Mouse (Mus musculus) cerebellum, adult 11-12 months (tissue): ENCODE results near the gene Erbb4.
"Not testable (repeated sequence)": the region's sequence is repeated elsewhere in the genome, so short reads cannot be mapped to it uniquely, and the experiment has no call there.

ENCODE experiments used
- DNase-seq: peaks from one replicate; pipeline ENCODE4 v3.0.0; 2022

Gene Erbb4

DNA sequence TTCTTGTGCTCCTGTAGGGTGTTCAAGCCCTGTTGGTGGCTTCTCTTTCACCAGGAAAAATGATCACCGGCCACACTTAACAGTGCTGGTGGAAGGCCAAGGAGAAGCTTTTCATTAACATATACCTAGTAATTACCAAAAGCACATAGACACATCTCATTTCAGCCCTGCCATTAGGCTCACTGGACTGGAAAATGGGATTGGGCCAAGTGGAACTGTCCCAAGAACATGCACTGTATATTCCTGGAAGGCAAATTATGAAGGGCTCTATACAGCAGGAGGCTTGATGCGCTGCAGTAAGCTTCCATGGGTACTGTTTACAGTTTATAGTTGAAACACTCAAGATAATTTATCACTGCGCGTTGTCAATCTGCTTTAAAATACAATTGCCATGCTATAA, 248.4 kb downstream of the Erbb4 start:
- peak; percentile 11 for DNase-seq

DNA sequence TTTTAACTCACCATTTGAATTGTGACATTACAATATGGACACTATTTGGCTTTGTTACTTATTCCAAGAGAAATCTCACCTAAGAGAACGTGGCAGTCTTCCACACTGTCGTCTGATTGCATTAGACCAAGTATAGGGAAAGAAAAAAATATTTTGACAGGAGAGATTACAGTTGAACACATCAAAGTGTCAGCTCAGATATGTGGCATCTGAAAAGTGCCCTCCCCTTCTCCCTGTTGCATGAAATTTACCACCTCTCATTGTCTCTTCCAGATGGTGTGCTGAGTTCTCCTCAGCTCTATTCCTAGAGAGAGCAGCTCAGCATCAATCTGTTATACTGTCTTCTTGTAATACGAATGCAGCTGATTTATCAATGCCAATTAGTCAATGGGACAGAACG, 268.5 kb downstream of the Erbb4 start:
- no peak for DNase-seq

DNA sequence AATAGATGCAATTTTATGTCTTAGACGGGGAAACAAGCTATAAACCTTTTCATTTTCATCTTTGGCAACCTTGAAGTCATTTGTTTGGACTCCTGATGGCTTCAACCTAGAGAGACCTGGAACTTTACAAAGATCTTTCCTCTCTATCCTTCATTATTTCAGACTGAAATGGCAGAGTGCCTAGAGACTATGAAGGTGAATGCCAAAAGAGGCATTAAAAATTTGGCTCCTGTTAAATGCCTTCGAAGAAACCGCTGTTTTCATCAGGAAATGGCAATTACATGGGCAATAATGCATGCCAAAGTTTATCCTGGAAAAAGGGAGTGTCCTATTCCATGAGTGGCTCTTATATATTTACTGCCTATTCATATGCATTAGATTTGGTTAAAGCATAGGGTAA, 273.2 kb downstream of the Erbb4 start:
- no peak for DNase-seq

DNA sequence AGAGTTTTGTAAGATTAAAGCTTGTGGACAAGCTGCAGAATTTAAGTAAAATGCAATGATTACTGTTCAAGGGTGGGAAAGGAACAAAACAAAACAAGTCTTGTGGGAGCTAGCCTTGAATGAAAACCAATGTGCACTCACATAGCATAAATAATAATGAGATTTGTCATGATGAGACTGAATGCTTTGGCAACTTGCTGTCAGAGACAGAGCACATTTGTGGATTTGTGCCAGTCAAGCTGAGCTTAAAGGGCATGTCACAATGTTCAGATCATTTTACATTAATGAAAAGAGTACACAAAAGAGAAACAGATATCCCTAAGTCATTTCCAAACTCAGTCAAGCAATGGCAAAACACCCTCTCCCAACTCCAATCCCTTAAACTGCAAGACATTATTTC, 275.8 kb downstream of the Erbb4 start:
- DNase-seq, result no peak

DNA sequence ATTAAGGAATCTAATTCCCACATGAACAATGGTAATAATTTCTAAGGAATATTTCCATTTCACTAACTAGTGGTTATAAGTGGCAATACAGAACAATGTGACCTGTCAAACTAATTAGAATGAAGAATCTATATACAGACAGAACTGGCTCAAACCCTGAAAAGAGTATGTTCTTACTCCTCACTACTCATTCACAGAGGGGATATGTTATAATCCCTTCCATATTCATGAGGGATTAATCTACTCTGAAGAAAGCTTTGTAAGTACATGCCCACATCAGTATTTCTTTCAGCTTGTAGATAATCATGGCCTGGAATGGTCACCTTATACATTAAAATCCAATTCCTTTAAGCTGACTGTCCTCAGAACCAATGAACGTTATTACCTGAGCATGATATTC, 276.3 kb downstream of the Erbb4 start:
- DNase-seq, result no peak

DNA sequence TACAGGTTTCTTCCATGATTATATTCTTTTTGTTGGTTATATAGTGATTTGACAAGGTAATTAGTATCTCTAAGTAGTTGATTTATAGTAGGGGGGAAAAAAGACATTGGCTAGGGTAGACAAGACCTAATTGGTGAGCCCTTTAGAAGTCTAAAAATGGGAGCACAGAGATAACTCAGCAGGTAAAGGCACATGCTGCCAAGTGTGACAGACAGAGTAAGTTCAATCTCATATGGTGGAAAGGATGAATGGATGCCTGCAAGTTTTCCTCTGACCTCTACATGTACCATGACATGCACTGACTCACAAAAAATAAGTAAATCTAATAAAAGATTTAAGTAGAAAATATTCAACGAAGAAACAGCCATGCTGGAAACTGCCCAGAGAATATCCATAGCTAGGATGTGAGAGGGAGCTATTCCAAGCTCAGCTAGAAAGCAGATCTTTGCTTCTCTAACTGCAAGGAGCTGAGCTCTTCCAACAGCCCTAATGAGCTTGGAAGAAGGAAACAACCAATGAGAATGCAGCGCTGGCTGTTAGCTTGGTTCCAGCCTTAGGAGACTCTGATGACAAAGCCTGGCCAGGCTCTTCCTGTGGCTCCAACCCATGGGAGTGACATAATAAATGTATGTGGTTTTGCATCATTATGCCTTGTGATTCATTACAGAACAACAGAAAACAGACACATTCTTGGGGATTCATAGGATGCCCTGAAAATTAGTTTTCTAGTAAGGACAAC, 277.2 kb downstream of the Erbb4 start:
- DNase-seq, result no peak

DNA sequence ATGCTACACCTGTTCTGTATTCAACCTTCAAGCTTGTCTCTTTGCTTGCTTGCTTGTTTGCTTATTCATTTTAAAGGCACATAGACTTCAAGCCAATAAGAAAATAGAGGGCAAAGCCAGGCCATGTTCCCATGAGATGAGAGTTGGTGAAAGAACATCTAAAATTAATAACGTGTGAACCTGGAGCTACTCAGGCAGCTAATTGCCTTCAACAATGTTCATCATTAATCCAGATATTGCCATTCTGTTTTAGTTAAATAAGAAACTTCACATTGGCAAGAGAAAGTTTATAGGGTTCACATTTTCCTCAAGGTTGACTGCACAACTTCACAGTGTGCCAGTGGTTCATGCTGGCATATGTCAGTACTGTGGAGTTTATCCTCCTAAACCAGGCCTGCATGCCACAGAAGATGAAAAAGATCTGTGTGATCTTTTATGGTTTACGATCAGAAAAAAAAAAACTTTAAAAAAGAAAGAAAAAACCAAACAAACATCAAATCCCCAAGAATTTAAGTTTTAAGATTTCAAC, 284.7 kb downstream of the Erbb4 start:
- DNase-seq, result no peak

DNA sequence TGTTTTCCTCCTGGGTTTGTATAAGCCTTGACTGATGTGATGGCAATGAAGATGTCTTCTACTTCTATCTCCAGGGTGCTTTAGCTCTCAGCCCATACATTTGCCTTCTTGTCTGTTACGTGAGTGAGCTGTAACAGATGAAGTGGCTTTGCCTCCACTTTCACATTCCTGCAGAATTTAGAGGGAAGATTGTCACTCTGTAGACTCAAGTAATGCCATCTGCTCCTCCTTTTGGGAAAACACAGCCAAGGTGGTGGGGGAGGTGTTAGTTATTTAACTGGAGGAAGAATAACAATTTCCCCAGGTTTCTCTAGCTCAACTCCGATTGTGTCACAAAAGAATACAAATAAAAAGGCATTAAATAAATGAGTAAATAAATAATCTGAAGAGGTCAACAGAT, 301.1 kb downstream of the Erbb4 start:
- peak; percentile 26 for DNase-seq

DNA sequence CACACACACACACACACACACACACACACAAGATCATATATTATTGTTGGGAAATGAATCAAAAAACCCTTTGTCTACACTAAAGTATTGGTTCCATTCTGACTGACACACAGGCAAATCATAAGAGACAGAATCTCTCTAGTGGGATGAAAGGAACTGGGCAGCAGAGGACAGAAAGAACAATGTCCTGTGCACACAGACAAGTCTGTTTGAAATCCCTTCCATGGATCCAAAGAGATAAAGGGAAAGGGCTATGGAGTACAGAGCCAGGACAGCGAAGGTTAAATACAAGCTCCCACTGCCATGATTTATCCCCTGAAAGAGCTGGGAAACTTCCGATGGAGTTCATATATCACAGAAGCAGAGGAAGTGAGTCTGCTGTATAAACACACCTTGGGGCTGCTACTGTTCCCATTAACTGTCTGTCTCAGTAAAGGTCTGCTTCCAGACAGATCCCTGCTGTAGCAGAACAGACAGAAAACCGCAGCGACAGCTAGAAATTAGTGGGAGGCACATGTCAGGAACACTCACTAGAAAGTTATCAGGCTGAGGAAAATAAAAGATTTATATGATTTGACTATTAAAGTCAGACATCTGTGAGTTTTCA, 320.3 kb downstream of the Erbb4 start:
- DNase-seq, result no peak

DNA sequence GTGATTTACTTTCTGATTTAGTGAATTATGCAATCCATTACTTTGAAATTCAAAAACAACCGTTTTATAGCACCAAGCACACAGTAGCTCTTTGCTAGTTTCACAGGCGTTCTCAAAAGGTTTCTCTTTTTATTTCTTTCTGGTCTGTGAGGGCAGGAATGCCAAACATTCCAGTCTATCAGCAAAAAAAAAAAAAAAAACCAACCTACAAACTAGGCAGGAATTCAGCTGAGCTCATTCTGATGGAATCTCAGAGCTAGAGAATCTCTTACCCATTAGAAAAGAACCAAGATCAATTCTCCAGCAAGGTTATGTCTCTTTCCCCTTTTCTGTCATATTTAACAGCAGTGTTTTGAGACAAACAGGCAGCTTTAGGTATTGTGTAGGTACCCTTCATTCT, 327.2 kb downstream of the Erbb4 start:
- DNase-seq, result no peak

DNA sequence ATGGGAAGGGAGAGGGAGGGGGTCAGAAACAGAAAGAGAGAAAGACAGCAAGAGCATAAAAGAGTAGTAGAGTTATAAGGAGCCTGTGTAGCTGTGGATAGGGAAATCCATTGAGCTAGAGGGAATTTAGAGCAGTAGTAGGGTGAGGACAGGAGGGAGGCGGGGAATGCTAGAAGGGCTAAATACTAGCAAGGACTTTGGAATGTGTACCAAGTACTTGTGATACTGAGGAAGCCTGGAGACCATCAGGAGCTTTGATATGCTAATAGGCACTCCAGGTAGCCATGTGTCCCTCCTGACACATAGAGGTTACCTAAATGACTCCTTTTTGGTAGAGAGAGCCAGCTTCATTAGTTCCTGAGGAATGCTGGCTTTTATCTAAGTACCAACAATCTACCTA, 327.8 kb downstream of the Erbb4 start:
- no peak for DNase-seq

DNA sequence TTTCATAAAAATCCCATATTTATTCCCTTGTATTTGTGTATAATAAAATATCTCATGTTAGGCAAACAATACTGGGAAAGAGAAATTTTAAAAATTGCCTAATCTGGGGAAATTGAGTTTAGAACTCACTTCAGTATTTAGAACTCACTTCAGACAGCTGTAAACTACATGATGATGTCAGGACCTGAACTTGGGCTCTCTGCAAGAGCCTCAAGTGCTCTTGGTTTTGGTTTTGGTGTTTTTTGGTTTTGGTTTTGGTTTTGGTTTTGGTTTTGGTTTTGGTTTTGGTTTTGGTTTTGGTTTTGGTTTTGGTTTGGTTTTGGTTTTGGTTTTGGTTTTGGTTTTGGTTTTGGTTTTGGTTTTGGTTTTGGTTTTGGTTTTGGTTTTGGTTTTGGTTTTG, 341.8 kb downstream of the Erbb4 start:
- DNase-seq, result not testable (repeated sequence)

DNA sequence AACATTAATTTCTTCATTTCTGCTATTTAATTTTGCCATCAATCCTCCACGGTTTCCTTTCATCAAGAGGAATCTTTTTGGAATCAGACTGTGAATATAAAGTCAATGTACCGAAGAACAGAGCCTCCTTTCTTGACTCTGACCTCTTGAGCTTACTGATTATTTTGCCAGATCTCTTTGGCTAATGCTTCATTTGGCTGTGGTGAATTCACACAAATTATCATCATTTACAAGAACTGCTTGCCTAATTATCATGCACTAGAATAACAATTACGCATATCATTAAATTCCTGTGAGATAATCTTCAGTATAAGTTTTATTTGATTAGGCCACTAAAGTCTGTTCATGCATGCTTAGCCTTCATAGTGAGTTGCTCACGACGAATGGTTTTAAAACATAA, 345.4 kb downstream of the Erbb4 start:
- no peak for DNase-seq

DNA sequence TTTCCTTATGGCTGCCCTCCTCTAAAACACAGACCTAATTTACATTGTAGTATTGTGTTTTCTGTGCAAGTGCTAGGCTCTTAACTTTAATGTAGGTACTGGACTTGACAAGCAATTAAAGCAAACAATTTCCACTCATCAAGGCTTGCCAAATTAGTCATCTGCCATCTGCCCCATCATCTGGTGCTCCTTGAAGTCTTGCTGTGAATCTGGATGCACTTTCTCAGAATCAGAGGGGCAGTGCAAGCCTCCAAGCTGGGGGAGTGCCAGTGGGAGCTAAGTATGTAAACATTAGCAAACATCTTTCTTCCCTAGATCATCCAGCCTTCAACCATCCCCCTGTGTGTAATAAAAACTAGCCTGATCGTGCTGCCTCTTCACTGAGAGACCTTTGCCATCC, 358.9 kb downstream of the Erbb4 start:
- DNase-seq, result peak; percentile 90

DNA sequence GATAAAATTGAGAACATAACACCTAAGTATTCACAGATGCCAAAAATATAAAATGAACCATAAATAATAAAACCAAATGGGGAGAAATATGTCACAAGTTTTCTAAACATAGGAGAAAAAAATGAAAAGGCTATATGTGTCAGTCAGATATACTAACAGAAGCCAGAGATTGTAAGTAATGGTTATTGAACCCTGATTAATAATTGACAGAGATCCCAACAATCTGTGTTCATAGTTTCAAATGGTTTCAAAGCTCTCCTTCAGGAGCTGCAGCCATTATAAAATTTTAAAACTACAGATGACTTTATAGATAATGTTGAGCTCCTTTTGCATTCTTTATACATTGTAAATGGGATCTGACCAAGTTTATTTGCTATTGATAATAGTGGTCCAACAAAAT, 426.4 kb downstream of the Erbb4 start:
- DNase-seq, result no peak

DNA sequence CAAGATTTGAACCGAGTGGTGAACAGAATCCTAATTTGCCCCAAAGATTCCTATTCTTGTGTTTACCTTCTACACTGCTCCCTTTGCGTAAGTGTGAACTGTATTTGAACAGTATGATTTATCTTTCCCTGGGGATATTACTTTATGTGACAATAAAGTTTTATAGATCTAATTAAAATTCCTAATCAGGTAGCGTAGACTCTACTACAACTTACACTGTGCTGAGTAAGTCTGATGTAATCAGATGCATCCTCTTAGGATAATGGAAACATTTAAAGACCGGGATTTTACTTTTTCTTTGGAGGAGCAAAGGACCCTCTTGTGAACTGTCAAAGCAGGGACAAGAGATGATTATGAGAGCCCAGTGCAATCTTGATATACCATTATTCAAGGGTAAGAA, 433.2 kb downstream of the Erbb4 start:
- no peak for DNase-seq

DNA sequence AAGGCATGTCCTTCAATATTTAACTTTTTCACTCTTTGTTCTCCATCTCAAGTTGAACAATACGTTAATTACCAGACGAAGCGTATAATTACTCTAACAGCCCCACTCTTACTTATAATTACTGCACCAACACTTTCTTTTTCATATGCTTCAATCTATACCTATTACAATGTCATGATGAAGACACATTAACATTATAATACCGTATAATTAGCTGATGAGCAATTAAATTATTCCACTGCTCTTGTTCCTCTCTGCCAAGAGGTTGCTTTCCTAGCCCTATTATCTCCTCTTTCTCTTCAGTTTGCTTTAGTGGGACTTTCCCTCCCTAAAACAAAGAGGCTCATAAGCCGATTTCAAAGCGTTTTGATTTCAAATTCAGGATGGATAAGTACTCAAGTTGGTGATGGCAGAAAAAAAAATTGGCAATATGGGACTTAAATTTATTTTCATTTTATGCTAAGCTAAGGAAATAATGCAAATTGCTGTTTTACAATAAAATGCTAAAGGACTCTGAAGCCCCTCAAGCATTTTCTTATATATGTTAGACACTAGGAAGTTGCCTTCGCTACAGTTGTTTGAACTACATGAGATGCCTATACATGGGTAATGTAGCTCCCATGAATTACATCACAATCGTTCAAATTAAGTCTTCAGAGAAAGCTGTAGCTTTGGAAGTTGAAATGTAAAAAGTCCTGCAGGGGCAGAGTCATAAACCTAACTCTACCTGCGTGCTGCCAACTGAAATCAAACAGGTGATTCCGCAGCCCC, 440.8 kb downstream of the Erbb4 start:
- DNase-seq, result no peak

DNA sequence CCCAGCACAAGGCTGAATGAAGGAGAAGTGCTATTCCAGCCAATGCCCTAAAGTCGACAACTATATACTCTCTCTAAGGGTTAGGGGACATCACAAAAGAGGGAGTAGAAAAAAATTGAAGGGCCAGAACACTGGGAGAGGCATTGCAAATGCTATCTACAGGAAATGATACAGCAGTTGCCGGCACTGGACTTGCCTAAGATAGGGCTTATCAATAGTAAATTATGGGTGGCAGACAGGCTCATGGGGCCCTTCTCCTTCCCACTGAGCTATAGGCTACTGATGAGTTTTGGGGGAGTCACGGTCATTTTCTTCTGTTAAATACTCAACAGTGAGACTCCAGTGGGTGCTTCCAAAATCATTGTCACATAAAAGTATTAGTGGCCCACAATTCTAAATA, 517.4 kb downstream of the Erbb4 start:
- DNase-seq, result no peak

DNA sequence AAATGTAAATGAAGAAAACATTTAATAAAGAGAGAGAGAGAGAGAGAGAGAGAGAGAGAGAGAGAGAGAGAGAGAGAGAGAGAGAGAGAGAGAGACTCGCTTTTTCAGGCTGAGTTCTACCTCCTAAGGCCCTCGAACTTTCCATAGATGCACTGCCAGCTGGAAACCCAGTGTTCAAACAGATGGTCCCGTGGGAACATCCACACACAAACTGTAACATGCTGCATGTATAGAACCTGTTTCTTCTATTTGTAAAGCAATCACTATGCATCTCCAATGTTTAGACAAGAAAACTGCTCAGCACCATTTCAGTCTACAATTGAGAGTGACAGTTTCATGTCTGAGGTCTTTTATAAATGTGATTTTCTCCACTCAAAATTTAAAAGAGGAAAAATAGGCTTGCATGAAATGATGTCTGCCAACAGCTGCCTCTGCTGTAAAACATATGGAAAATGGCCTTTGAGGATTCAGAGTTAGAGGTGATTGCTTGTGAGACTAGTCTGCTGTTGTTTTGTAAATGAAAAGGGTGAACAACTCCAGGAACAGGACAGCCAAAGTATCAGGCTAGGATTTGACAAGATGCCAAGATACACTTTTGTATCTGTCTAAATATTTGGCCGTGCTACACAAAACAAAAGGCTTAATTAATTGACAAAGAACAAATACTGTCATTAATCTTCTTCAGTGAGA, 533.9 kb downstream of the Erbb4 start:
- DNase-seq, result no peak

DNA sequence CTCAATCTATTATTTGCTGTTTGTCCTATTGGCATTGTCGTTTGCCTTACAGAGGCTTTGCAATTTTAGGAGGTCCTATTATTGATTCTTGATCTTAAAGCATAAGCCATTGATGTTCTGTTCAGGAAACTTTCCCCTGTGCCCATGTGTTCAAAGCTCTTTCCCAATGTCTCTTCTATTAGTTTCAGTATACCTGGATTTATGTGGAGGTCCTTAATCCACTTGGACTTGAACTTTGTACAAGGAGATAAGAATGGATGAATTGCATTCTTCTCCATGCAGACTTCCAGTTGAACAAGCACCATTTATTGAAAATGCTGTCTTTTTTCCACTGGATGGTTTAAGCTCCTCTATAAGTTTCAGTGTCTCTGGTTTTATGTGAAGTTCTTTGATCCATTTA, 536.9 kb downstream of the Erbb4 start:
- no peak for DNase-seq

DNA sequence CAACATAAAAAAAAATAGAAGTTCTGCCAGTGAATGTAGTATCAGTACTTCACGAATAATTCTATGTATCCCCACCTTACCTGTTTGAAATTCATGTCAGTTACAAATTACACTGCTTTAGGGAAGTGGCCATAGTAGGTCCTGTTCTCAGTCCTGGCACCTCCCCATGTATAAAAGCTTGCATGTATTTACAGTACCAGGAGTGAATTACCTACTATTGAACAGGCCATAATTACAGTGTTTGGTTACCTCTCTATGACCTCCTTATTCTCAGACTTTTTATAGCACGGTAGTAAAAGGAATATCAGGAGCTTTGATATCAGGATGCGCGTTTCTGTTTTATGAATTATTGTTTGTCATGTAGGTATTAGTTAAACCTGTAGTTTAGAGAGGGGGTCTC, 564.9 kb downstream of the Erbb4 start:
- DNase-seq, result no peak

DNA sequence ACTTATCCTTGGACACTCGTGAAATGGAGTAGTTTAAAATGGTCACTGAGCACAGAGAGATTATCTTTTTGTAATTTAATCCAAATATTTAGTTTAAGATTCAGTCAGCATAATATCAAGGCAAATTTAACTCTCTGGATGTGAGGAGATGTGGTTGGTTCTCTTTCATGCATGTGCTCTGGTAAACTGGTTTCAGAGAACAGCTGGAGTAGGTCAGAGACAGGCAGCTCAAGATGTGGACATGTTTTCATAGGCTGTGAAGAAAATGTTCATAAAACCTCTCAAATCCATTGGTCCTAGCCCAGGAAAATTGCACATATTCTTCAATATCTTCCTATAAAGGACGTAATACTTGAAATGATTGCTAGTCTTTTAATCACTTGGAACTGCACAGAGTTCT, 590.0 kb downstream of the Erbb4 start:
- no peak for DNase-seq

DNA sequence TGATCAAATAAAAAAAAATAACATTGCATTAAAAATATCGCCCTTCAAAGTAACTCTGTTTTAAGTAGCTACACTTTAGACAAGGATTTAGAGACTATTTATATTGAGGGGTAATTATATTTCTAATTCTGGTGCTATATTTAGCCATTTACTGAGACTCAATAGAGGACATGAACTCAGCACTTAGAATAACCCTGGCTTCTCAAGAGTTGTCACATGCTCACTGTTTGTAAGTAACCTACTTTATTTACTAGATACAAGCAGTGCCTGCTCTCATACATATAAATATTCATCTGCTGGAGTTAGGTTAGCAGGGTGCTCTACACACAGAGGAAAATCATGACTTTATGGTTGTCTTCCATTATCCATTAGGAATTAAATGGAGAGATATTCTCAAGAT, 604.0 kb downstream of the Erbb4 start:
- DNase-seq, result no peak
